Mouse (Mus musculus) MEL-GATA-1-ER (cell line): ENCODE data around the gene Proser3.
"Not testable (repeated sequence)": the region's sequence is repeated elsewhere in the genome, so short reads cannot be mapped to it uniquely, and the experiment has no call there.

Source experiments
- DNase-seq: peaks from one replicate; pipeline ENCODE4 v3.0.0-alpha.2; 2012; ENCODE audit warnings: low read depth; ENCODE audit errors: extremely low read depth

Gene Proser3

GRCm38 (mm10) chr7:30544327-30544726 is 7.8 kb downstream of the Proser3 start:
- peak; percentile 79 for DNase-seq

- DNase-seq = no peak
Measured at GRCm38 (mm10) chr7:30540572-30540971, 11.5 kb downstream of the Proser3 start.

GRCm38 (mm10) chr7:30534633-30535577 is 17.2 kb downstream of the Proser3 start, which contains the start of gene Arhgap33:
Gene Arhgap33, minus strand, starts transcription at chr7:30535060.
- peak; percentile 85 for DNase-seq

- no peak for DNase-seq
Measured at GRCm38 (mm10) chr7:30533941-30534632, 18.0 kb downstream of the Proser3 start.

- no peak for DNase-seq
Measured at GRCm38 (mm10) chr7:30532931-30533330, 19.2 kb downstream of the Proser3 start.

- DNase-seq = no peak
Measured at GRCm38 (mm10) chr7:30531291-30531815, 20.7 kb downstream of the Proser3 start.

- DNase-seq = no peak
Measured at GRCm38 (mm10) chr7:30526981-30527380, 25.1 kb downstream of the Proser3 start.

GRCm38 (mm10) chr7:30526399-30526798 is 25.7 kb downstream of the Proser3 start:
- no peak for DNase-seq

- DNase-seq = no peak
Measured at GRCm38 (mm10) chr7:30525954-30526353, 26.1 kb downstream of the Proser3 start.

- DNase-seq = no peak
Measured at GRCm38 (mm10) chr7:30524487-30524886, 27.6 kb downstream of the Proser3 start.

GRCm38 (mm10) chr7:30522871-30523270 is 29.2 kb downstream of the Proser3 start:
- DNase-seq = no peak

- DNase-seq = no peak
Measured at GRCm38 (mm10) chr7:30520856-30521255, 31.2 kb downstream of the Proser3 start.

GRCm38 (mm10) chr7:30520396-30520795 is 31.7 kb downstream of the Proser3 start:
- no peak for DNase-seq

GRCm38 (mm10) chr7:30518325-30518724 is 33.8 kb downstream of the Proser3 start:
- no peak for DNase-seq

- no peak for DNase-seq
Measured at GRCm38 (mm10) chr7:30515003-30515760, 36.9 kb downstream of the Proser3 start.

GRCm38 (mm10) chr7:30508061-30508460 is 44.0 kb downstream of the Proser3 start:
- DNase-seq = no peak

- not testable (repeated sequence) for DNase-seq
Measured at GRCm38 (mm10) chr7:30501159-30501558, 50.9 kb downstream of the Proser3 start.

- DNase-seq = not testable (repeated sequence)
Measured at GRCm38 (mm10) chr7:30495506-30496042, 56.5 kb downstream of the Proser3 start.

GRCm38 (mm10) chr7:30493401-30493931 is 58.6 kb downstream of the Proser3 start, which contains the start of gene Prodh2:
Gene Prodh2, plus strand, starts transcription at chr7:30493622.
- DNase-seq = no peak

GRCm38 (mm10) chr7:30492765-30493164 is 59.3 kb downstream of the Proser3 start:
- DNase-seq = peak; percentile 50

GRCm38 (mm10) chr7:30490957-30491307 is 61.2 kb downstream of the Proser3 start:
- no peak for DNase-seq
